Mouse (Mus musculus) neural tube, embryonic 10.5 days (tissue): ENCODE measurements around the gene Cfap61.
A peak's percentile ranks its signal among the peaks of the same experiment; 100 is the strongest.

Experiments used
- DNase-seq: peaks from one replicate; pipeline ENCODE4 v3.0.0-alpha.2; 2017; ENCODE audit warnings: low spot score; ENCODE audit errors: extremely low spot score

Cfap61 gene

DNA sequence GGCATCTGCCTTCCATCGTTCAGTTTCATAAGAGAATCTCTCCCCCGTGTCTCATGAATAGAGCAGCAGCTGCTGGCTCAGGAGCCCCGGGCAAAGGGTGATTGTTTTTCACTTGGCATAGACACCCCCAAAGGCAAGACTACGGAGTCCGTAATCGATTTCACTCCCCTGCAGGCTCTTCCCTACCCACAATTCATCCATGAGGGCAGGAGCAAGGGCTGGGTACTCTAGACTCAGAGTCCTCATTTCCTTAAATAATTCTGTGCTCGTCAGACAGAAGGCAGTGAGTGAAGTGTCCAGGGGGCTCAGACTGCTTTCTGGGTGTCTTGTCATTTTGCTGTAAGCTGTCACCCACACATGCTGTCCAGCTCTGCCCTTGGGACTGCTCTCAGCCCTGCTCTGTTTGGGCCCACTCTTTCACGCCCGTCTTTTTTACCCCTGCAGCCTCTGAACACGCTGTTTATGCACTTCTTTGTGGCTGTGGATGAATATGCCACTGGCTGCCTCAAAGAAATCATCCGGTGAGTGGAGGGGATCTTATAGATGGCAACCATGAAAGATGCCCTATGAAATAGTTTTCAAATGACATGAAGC, 15.0 kb downstream of the Cfap61 start:
- DNase-seq = no peak

DNA sequence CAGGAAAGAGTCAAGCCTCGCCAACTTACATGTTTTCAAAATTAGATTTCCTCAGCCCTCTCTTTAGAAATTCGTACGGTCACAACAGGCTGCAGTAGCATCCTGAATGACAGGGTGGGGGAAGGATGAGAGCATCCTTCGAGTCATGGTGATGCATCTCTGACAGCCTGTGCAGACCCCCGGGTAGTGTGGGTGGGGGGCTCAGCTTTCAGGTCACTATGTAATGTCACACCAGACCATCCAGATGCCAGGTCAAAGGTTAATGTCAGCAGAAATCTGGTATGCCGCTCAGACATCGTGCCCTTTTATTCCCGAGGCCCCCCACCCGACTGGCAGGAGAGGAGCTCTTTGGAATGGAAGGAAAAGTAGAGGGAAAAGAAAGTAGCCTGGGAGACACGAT, 15.7 kb downstream of the Cfap61 start:
- DNase-seq = peak; percentile 49

DNA sequence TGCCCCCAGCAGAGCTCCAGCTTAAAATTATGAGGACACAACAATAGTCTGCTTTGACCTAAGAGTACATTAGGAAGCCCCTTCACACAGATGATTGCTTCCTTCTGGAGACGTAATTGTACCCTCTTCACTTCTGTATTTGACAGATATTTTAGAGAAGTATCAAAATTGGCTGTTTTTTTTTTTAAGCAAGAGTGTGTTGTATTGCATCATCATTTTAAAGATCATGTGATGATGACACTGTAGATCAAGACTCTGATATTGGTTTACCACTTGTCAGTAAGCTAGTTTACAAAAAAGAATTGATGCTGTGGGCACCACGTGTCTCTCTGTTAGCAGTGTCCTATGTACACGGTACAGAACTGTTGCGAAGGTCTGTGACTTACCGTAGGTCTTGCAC, 18.1 kb downstream of the Cfap61 start:
- no peak for DNase-seq

DNA sequence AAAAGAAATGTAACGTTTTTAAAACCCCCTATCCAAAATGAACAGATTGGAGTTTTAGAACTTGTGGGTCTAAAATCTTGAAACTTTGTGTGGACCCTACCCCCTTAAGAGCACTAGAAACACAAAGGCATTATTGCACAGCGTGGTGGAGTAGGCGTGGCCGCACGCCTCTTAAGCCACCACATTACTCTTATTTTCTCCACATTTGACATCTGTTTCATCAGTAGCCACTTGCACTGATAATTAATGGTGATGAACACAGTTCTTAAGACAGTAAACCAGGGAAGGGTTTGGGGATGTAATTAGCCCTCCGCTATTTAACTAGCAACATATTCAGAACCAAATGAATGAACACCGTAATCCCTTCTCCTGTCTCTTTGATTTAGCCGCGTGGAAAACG, 21.3 kb downstream of the Cfap61 start:
- no peak for DNase-seq

DNA sequence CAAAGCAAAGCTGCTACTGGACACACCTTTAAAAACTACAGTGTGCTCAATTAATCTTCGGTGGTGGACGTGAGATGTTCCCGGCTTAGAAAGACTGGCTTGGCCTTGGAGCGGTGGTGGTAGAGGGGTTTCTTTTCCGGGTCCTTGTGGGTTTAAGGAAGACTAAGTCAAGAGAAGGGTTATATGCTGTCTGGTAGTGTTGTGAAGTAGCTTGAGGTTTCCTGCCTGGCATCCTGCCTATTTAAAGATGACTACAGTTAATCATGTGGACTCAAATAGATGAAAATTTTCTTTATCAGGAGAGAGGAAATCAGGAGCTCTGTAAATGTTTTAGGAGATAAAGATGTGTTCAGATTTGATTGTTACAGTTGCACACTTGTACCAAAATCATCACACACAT, 21.7 kb downstream of the Cfap61 start:
- no peak for DNase-seq

DNA sequence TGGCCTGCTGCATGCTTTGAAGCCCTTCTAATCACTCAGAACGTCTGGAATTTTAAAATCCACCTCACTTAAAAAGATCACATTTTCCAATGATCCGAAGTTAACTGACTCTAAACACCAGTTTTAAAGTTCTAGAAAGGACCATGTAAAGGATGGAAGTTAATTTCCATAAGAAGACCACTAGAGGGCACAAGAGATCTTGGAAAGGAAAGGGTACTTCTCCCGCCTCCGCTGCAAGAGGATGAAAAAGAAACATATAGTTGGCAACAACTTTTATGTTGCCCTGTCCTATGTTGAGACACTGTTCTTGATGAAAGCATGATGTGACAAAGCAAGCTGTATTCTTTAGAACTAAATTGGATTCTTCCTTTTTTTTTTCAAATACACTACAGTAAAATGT, 22.9 kb downstream of the Cfap61 start:
- no peak for DNase-seq

DNA sequence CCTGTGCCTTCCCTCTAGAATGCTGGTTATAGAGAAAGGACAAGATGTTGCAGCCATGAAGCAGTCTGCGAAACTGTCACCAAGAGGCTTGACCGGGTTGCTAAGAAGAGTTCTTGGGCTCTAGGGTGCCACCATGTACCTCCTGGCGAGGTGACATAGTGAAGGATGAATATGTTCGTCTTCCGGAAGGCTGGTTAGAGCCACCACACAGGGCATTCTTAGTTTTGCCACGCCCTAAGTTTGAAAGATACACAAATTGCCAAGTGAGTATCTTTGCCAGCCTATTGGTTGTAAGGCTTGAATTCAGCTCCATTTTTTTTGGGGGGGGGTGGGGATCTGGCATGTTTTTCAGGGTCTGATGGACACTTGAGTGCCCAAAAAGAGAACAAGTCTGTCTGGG, 23.5 kb downstream of the Cfap61 start:
- no peak for DNase-seq

DNA sequence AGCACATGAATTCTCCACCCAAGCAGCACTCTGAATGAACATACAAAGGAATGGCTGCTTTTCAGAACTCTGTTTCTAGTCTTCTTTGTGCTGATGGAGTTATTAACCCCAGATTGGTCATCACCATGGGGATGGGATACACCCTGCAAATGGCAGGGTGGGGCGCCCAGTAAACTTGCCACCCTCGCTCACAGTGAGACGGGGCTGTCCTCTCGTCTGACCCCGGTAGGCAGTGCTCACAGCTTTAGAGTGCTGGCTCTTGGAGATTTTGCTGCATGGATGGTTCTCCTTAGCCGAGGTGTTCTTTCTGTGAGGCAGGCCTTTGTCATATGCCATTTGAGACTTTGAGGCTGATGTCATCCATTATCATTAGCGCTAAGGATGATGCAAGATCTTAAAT, 24.0 kb downstream of the Cfap61 start:
- DNase-seq = peak; percentile 41

DNA sequence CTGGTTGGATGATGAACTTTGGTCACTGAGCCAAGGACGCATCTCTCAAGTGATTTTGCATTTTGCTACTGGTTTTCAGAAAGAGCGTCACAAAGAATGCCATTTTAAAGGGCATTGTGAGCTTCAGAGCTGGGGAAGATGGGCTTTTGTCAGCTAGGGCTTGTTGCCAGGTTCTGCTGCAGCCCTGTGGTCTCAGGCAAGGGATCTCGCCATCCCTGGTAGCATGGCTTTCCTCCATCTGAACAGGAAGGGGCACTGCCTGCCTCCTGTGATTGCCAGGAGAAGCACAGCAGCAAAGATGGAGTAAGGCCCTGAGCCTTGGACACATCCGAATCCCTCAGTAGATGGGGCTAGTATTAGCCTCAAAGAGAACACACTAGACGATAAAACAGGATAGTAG, 27.3 kb downstream of the Cfap61 start:
- no peak for DNase-seq

DNA sequence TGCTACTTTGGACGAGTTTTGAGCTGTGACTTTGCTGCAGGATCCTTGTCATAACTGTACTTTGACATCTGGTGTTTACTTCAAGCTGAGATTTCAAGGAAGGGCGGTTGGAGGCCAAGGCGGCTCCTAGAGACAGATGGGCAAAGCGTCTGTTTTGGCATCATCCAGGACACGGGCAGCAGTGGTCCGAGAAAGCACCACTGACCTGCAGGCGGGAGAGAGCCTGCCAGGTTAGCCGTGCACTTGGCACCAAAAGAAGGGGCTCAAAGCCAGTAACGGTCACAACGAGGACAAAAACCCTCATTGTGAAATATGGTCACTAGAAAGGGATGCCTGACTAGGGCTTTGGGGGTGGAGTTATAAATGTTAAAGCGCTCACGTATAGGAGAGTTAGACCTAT, 36.2 kb downstream of the Cfap61 start:
- DNase-seq = no peak

DNA sequence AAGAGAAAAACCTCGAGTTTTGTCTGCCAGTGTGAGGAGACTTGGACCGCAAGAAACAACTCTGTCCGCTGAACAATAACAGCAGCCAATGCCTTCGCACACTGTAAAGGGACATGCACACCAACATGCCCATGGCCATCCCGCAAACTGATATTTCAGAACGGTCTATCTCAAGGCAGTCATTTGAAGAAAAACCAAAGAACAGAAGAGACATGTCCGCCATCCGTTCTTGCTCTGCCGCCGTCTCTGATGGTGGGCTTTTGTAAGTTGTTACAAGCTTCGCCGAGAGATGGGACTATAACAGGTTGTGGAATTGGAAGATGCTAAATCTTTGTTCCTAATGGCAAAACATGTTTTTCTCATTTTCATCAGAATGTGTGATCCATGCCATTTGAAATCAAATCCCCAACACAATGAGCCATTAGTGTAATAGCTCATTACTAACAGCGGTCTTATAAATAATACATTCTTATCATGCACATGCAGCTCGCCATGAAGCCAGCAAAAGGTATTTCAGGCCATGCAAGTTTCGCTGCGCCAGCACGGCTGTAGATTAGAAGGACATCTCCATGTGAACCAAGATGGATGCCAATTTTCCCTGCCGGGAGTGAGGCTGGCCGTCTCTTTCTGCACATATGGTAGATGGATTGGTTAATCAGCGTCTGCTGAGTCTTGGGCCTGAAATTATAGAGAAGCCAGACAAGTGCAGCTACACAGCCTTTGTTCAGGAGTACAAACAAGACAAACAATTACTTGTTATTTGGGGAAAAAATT, 36.8 kb downstream of the Cfap61 start:
- DNase-seq = no peak

DNA sequence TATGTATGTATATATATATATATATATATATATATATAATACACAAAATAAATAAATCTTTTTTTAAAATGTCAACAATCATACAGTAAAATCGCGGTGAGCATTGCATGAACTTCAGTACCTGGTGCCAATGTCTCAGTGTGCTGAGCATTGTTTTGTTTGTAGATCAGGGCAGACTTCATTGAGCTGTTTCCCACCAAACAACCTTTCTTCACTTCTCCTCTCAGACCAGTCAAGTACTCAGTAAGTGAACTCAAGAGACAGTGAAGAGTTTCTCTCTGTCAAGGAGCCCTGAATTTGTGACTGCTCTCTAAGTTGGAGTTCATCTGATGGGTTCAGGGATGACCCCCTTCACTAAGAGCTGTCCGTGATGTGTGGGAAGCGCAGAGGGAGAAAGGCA, 38.0 kb downstream of the Cfap61 start:
- DNase-seq = no peak

DNA sequence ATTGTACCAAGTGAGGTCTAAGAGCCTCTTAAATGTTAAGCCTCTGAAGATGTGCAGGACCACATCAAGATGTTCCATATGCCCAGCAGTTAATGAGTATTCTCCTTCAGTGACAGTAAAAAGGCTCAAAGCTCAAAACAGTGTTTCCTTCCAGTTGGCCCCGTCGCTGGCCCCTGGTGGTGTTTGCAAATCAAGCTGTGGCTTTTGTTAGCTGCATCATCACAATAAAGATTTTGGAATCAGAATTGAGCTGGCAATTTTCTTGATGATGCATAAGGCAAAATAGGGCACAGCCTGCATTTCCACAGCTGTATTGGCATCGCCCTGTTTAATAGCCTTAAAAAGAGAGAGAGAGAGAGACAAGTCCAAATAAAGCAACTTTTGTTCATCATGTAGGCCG, 45.0 kb downstream of the Cfap61 start:
- DNase-seq = no peak

DNA sequence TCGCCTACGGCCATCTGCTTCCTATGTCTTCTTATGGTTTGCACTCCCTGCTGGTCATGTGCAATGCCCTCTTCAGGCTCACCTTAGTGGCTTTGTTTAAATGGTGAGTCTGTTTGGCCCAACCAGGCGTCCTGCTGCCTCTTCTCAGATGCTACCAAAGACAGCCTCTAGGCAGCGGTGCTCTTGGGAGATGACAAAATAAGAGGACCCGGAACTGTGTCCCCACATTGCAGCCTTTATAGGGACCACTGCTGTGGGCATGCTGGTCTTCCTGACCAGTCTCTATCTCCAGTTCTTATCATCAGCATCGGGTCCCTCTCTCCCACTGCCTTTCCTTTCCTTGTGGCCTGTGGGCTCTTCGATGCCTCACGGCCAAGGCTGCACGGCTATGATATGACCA, 46.3 kb downstream of the Cfap61 start:
- DNase-seq = no peak

DNA sequence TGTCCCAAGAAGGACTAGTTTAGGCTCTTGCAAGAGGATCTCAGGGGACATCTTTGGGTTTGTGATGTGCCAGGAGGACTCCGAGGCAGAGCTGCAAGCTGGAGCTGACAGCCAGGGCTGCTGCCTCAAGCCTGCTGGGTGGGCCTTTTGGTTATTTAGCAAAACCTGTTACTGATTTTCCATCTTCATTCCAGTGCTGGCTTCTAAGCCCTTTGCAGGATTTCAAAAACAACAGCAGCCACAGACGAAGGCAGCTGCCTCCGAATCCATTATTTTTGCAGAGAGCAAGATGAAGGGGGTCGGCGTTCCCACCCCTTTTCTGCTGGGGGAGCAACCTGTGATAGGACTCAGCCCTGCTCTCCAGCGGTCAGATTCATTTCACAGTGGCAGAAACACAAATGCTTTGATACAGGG, 47.1 kb downstream of the Cfap61 start:
- no peak for DNase-seq

DNA sequence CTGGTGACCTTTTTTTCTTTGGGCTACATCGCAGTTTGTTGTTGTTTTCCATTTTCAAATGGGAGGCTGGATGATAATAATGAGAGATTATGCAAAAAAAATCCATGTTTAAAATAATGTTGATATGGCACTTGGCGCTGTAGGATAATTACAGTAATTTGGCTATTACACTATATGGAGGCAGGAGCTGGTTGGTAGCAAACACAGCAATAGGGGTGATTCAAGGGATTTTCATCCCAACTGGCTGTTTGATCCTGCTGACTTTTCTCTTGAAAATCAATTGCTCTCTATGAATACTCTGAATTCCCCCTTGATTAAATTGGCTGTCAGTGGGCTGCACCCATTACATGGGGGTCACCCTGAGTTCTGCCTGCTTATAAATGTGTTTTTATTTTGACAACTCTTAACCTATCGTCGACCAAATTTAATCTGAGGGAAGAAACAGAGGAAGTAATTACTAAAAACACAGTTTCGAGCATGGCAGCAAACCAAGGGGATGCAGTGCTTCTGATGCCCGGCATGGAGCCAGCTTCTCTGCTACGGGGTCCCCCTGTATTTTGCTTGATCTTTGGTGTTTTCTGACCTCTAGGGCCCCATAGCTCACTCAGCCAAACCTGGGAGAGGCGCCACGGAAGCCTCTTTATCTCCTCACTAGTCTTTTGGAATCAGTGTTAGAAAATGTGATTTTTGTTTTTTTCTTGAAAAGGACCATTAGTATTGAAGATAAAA, 47.9 kb downstream of the Cfap61 start:
- no peak for DNase-seq

DNA sequence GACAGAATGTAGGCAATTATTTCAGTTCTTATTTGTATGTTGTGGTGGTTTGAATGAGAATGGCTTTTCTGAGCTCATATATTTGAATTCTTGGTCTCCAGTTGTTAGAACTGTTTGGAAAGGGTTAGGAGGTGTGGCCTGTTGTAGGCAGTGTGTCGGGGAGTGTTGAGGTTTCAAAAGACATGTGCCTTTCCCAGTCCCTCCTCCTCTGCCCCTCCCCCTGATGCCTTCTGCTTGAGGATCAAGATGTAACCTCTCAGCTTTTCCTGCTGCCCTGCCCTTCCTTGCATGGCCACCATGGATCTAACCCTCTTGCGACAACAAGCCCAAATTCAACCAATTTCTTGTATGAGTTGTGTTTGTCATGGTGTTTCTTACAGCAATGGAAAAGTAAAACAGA, 53.2 kb downstream of the Cfap61 start:
- DNase-seq = no peak

DNA sequence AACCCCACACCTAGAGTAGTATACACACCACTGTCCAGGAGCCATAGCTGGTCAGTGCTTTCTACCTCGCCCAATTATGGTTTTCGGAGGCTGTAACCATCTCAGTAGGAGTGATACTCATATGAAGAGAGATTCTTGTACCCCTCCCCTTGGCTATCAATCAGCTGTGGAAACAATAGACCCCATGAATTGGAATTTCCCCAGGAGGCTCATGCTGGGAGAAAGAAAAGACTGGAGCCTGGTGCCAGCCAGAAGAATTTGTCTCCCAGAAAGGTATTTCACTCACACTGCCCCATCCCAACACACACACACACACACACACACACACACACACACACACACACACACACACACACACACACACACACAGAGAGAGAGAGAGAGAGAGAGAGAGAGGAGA, 55.9 kb downstream of the Cfap61 start:
- DNase-seq = no peak

DNA sequence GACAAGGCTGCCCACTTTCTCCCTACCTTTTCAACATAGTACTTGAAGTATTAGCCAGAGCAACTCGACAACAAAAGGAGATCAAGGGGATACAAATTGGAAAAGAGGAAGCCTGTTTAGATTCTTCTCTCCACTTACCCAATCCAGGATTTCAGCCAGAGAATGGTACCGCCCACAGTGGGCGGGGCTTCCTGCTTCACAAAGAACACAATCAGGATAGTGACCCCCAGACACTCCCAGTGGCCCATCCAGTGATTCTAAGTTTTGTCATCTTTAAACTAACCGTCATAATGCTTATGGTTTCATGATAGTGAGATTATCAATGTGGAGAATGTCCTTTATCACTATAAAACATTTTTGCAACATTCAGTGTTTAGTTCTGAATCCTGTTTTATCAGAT, 61.9 kb downstream of the Cfap61 start:
- no peak for DNase-seq

DNA sequence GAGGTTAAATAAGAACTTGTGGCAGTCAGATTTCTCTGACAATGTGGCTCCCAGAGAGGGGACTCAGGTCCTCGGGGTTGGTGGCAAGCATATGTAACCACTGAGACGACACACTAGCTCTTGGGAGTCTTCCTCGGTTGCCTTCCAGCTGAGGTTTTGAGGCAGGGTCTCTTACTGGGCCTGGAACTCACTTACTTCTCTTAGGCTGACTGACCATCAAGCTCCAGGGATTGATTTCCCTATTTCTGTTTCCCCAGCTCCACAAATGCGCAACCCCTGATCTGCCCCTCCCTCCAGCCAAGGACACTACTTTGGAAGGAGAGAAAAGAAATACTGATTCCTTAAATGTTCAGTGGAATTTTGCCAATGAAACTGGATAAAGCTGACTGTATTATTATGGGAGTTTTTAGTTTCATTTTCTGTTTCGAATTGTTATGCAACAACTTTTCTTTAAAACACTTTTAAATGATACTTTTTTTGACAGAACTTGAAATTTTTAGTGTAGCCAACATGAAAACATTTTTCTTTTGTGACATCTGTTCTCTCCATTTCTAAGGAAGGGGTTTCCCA, 63.5 kb downstream of the Cfap61 start:
- DNase-seq = no peak

DNA sequence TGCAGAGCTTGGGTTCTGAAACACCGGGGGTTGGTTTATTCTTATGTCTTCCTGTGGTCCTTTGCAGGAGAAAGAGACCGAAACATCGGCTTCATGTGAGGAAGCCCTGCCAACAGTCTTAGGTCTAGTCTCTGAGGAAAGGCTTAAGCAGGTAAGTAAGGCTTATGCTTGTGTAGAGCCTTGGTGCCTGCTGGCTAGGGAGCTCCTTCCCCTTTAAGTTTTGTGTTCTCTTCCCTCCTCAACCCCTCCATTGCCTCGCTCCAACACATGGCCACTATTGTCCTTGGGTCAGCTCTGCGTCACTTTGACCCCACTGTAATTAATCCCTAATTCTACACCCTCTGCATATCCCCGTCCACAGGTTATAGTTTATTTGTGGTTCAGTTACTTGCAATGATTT, 74.2 kb downstream of the Cfap61 start:
- no peak for DNase-seq

DNA sequence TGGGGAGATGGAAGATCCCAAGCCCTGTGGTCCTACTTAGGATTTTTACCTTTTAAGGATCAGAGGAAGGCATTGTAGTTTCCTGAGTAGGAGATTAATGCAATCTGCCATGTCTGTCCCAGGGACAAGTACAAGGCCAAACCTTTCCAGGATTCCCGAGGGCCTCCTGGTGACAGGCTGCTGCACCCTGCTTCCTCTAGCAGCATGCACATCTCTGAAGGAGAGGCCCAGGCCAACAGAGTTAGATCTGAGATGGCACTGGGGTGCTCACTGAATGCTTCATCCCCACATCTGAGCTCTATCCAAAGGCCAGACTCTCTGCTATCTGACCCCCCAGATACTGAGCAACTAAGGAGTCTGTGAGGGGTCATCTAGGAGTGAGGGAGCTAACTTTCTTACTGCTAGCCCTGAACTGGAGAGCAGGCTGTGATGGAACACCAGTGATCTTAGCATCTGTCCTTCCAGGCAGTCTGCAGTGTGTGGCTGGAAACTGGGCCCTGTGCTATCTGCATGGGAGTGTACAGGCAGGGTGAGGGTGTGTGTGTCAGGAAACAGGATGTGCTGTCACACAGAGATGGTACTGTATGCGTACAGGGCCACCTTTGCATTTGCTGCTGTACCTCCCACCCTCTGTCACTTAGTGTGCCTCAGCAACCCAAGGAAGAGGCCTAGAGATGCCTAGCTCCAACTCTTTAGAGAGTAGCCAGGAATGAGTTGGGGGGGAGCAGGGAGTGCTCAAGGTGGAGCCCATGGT, 75.2 kb downstream of the Cfap61 start:
- no peak for DNase-seq
